14 mouse cellular contexts compared by ENCODE assay signal in genomic region chr8:25326930-25327329, GRCm38 (mm10).
"Had no signal": no experiment of that assay in that cellular context is flagged by ENCODE, and none has a peak within 500 bp of the region (broad histone marks: within the 10 kb centered on the region; RNA-seq: fewer than 3 reads in every experiment).

No protein-coding gene starts in this region.

- H3K9ac ChIP-seq: lung, embryonic 14.5 days; midbrain, embryonic 13.5 days; midbrain, embryonic 15.5 days; neural tube, embryonic 13.5 days; neural tube, embryonic 15.5 days had no signal

- H3K4me3 ChIP-seq: midbrain, embryonic 10.5 days; midbrain, embryonic 13.5 days; midbrain, embryonic 15.5 days; neural tube, embryonic 13.5 days; neural tube, embryonic 15.5 days had no signal

- H3K27ac ChIP-seq: midbrain, embryonic 10.5 days; midbrain, embryonic 13.5 days; midbrain, embryonic 15.5 days; neural tube, embryonic 13.5 days; neural tube, embryonic 15.5 days had no signal

- DNase-seq: lung, adult 18-20 months; retina, postnatal 1 day; right cerebral cortex, adult 18-20 months; right cerebral cortex, postnatal 25 days; spleen, adult 18-20 months; thymus, adult 18-20 months; thymus, postnatal 25 days; thymus, postnatal 4 days had no signal

- H3K9me3 ChIP-seq: midbrain, embryonic 10.5 days; midbrain, embryonic 13.5 days; midbrain, embryonic 15.5 days; neural tube, embryonic 13.5 days; neural tube, embryonic 15.5 days had no signal

- ATAC-seq: midbrain, embryonic 13.5 days had no signal

- H3K36me3 ChIP-seq: midbrain, embryonic 10.5 days; midbrain, embryonic 13.5 days; midbrain, embryonic 15.5 days; neural tube, embryonic 13.5 days; neural tube, embryonic 15.5 days had no signal

- H3K27me3 ChIP-seq: midbrain, embryonic 15.5 days; neural tube, embryonic 13.5 days; neural tube, embryonic 15.5 days had no signal

- H3K4me2 ChIP-seq: lung, embryonic 14.5 days; midbrain, embryonic 13.5 days; midbrain, embryonic 15.5 days; neural tube, embryonic 13.5 days; neural tube, embryonic 15.5 days had no signal

- H3K4me1 ChIP-seq: midbrain, embryonic 13.5 days; midbrain, embryonic 15.5 days had no signal
